Comparison of ENCODE assay signal across 8 mouse cellular contexts in genomic region chr14:49172582-49172988, GRCm38 (mm10). TPM values are rescaled to one million over a fixed set of nuclear protein-coding genes. Genes with fewer than 3 reads are reported as not detected.
DNase-seq lines count a peak whose midpoint lies in the region; ATAC-seq and TF ChIP-seq lines count a peak whose summit lies in the region.

No protein-coding gene starts in this region.

- peaks cover 4% of the 10 kb centered on the region; the same call in 1 of the 2 replicates for H3K36me3 ChIP-seq in liver, adult 2 months (ENCODE audit: control insufficient read depth, insufficient read depth, low read length)
- no peaks in the 10 kb centered on the region for H3K36me3 ChIP-seq in midbrain, embryonic 16.5 days (ENCODE audit: control insufficient read depth, insufficient read depth, low read length)

- H3K27me3 ChIP-seq in liver, adult 2 months (ENCODE audit: control insufficient read depth, insufficient read depth, low read length), result no peaks in the 10 kb centered on the region
- H3K27me3 ChIP-seq in midbrain, embryonic 16.5 days (ENCODE audit: control insufficient read depth, insufficient read depth, low read depth, low read length), result no peaks in the 10 kb centered on the region

- peak overlapping the region; percentile 99 for H3K9ac ChIP-seq in liver, adult 2 months (ENCODE audit: low read depth, low read length)
- peak overlapping the region; percentile 95 for H3K9ac ChIP-seq in midbrain, embryonic 16.5 days (ENCODE audit: low read depth, low read length)

- peak overlapping the region; percentile 76 for H3K27ac ChIP-seq in liver, adult 2 months (replicated peaks; ENCODE audit: insufficient read depth, low read depth, low read length)
- H3K27ac ChIP-seq in midbrain, embryonic 16.5 days (ENCODE audit: low read length), result peak overlapping the region; percentile 87

- TF ChIP-seq CTCF in liver, adult 2 months (IDR thresholded peaks at IDR 0.05; ENCODE audit: low read depth, low read length), result no peak

- H3K9me3 ChIP-seq in midbrain, embryonic 16.5 days (replicated peaks; ENCODE audit: control insufficient read depth, low read length, poor library complexity, severe bottlenecking), result no peaks in the 10 kb centered on the region

- DNase-seq in 3134 (ENCODE audit: extremely low read depth, insufficient read length, low spot score) (peak; percentile 67), adipocyte (ENCODE audit: low spot score) (peak; percentile 44)
- DNase-seq in embryo, embryonic 9.5 days (ENCODE audit: extremely low spot score), result peak; percentile 62
- peak; percentile 32 for DNase-seq in kidney, adult 9 months
- no peak for DNase-seq in liver, adult 2 months (ENCODE audit: extremely low read depth, low read depth, low spot score)
- peak; percentile 37 to 44 for DNase-seq in spleen, postnatal 36 days (ENCODE audit: low spot score in 2 of 2)

- under 1% methylated on average over 45 of the region's 46 CpGs for whole genome bisulfite sequencing in liver, adult 2 months
- WGBS in midbrain, embryonic 16.5 days, result under 1% methylated on average over 46 of the region's 46 CpGs

- no peak for TF ChIP-seq POLR2A in liver, adult 2 months (IDR thresholded peaks at IDR 0.05; ENCODE audit: extremely low read depth, insufficient read depth, low read length)

- peaks cover 28% of the 10 kb centered on the region for H3K79me2 ChIP-seq in liver, adult 2 months (ENCODE audit: control insufficient read depth, insufficient read depth, low read length)

- H3K4me2 ChIP-seq in midbrain, embryonic 16.5 days (ENCODE audit: low read length), result peak overlapping the region; percentile 96

- H3K4me3 ChIP-seq in liver, adult 2 months (ENCODE audit: insufficient read depth, low read depth, low read length), result peak overlapping the region; percentile 100
- H3K4me3 ChIP-seq in midbrain, embryonic 16.5 days (ENCODE audit: low read depth, low read length), result peak overlapping the region; percentile 99

- ATAC-seq in granulocyte monocyte progenitor cell, adult 5-6 weeks (replicated peaks; ENCODE audit: poor library complexity, severe bottlenecking), result peak; percentile 33
- peak; percentile 89 for ATAC-seq in midbrain, embryonic 16.5 days

- H3K4me1 ChIP-seq in liver, adult 2 months (ENCODE audit: control insufficient read depth, insufficient read depth, low read length), result peaks cover 19% of the 10 kb centered on the region
- H3K4me1 ChIP-seq in midbrain, embryonic 16.5 days (ENCODE audit: control insufficient read depth, insufficient read depth, low read length), result peaks cover 29% of the 10 kb centered on the region

RNA-seq across cellular contexts. Expression of gene Naa30, which starts 0.6 kb away (rescaled TPM):
- total RNA-seq in granulocyte monocyte progenitor cell, adult 5-6 weeks (2014; fragmentation: Nextera tagmentation), result 16.8 and 20.4 TPM in 2 replicates
- 33.7 and 41.3 TPM in 2 replicates for total RNA-seq in granulocyte monocyte progenitor cell, adult 5-6 weeks (2017)
- total RNA-seq in liver, adult 2 months (2014; rRNA removed), result 15.9 and 16.1 TPM in 2 replicates
- polyA plus RNA-seq in liver, adult 2 months (2012; rRNA removed), result 6.7 and 6.8 TPM in 2 replicates
- polyA plus RNA-seq in midbrain, embryonic 16.5 days (2015; fragmentation: Nextera tagmentation; extraction: Ambion mirVana), result 12.2 and 12.4 TPM in 2 replicates
